Mouse (Mus musculus) neural tube, embryonic 15.5 days (tissue): Measurements from ENCODE around the gene Pir. TPM values are rescaled to one million over a fixed set of nuclear protein-coding genes. Genes with fewer than 3 reads are reported as not detected.

Experiments used
- polyA plus RNA-seq: library from polyadenylated mRNA; unstranded; fragments of >200 nt; fragmentation: Nextera tagmentation; extraction: Ambion mirVana; gene quantifications from 2 replicates; pipeline ENCODE4 v1.2.1, GENCODE M21; 2015

Gene Pir
- polyA plus RNA-seq, 1 experiment from 2014 or later, result 3.0 TPM

Other genes starting within 250 kb of the Pir start
- 0.79 and 1.00 TPM in 2 replicates for gene Car5b, start 241.4 kb upstream of the Pir start, polyA plus RNA-seq
- 16.9 and 18.1 TPM in 2 replicates for gene Siah1b, start 192.9 kb upstream of the Pir start, polyA plus RNA-seq
- gene Cltrn, start 180.5 kb upstream of the Pir start, polyA plus RNA-seq, result not detected in 2 replicates
- 0.10 and 3.2 TPM in 2 replicates for gene Ace2, start 130.0 kb upstream of the Pir start, polyA plus RNA-seq
- gene Bmx, start 11.2 kb upstream of the Pir start, polyA plus RNA-seq, result 0.12 and 0.31 TPM in 2 replicates
- 0.36 and 1.4 TPM in 2 replicates for gene Vegfd, start 104.0 kb downstream of the Pir start, polyA plus RNA-seq
- gene Piga, start 150.4 kb downstream of the Pir start, polyA plus RNA-seq, result 5.0 and 7.7 TPM in 2 replicates
- gene Asb11, start 167.6 kb downstream of the Pir start, polyA plus RNA-seq, result not detected in 2 replicates
- not detected in 2 replicates for gene Asb9, start 237.0 kb downstream of the Pir start, polyA plus RNA-seq